Mouse (Mus musculus): Measurements from ENCODE around the gene C1qtnf7.

The C1qtnf7 gene

DNA sequence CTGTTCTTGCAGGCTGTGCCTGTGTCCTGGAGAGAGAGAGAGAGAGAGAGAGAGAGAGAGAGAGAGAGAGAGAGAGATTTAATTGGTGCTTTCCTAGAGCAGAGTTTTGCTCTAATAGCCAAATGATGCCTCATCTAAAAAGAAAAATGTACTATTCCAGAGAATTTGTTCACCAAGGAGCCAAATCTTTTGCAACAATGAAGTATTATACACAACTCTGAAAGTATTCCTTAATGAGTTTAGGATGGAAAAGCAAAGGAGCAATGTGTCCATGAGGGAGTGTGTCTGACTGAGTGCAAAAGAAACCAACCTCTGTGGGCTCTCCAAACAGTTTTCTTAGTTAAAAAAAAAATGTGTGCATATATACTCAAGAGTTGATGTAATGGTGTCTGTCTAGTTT is 24.5 kb downstream of the C1qtnf7 start:
- DNase-seq (ENCODE audit: low spot score in 2 of 2), result no peak

GRCm38 (mm10) chr5:43541492-43541891 is 26.2 kb downstream of the C1qtnf7 start:
- no peak for DNase-seq (ENCODE audit: low spot score in 2 of 2)

DNA sequence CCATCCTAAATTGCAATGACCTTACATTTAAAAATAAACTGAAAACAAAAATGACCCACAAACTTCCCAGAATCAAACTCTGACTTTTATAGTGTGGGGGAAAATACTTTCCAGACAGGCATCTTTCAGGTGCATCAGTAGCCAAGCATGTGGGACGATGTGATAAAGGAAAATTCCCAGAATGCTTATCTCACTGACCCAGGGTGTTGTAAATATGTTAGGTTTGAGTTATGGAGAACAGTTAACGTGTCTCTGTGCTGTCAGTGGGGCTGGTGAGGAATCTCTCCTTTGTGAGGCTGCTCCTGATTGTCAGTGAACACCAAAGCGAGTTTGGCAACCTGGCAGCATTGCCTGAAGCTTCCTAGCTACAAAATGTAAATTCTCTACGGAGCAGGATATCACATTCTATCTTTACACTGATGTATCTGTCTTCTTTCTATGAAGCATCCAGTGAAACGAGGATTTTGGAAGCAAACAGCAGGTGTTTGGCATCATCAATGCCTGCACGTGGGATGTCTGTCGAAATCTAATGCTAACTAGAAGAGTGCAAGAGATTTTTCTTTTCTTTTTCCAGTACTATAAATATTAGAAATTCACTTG is 27.0 kb downstream of the C1qtnf7 start:
- DNase-seq (ENCODE audit: low spot score in 2 of 2), result peak; percentile 30 to 48

- no peak for DNase-seq (ENCODE audit: low spot score in 2 of 2)
Measured at GRCm38 (mm10) chr5:43549951-43550350, 34.6 kb downstream of the C1qtnf7 start.

DNA sequence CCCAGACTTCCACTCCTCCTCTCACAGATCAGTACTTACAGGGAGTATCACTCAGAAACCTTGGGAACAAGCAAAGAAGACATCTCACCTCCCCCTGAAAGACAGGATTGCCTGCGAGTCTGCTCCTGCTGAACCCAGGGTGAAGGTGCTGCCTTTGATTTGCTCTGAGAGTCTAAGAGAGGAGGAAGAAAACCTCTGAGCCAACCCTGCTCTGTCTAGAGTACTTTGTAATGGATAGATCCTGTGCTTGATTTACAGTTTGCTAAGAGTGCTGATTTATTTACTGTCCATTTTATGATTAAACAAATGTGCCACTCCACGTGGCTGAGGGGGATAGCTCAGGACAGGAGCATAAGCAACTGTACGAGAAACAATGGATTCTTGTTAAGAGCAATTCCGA is 35.1 kb downstream of the C1qtnf7 start:
- no peak for DNase-seq (ENCODE audit: low spot score in 2 of 2)

DNA sequence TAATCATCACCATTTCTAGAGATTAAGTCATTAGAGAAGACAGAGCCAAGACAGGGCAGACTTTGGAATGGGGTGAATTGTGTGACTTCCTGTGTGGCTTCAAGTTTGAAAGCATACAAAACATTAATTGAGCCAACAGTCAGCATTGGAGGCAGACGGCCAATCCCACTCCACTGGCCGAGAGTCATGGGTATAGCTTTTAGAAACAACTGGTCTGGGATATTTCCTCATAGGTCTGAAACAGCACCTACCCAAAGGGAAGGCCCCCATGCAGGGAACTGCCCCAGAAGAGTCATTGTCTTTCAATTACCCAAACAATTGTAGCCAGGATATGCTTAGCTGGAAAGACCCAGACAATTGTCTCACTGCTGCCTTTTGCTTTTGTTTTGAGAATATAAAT is 39.5 kb downstream of the C1qtnf7 start:
- no peak for DNase-seq (ENCODE audit: low spot score in 2 of 2)

DNA sequence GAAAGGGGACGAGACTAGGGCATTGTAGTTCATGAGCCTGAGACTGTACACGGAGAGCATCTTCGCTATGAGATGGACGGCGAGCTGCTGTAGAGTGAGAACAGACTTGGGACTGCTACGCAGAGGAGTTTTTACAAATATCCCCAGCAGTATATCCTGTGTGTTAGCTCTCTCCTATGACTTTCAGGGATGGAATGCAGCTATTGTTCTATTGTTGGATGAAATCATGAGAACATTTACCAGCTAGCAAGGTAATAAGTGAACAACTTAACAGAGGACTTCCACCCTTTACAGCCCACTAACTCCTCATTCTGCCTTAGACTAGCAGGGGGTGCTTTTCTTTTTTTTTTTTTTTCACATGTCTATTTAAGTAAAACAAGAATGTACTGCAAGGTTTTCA is 40.1 kb downstream of the C1qtnf7 start:
- no peak for DNase-seq (ENCODE audit: low spot score in 2 of 2)

GRCm38 (mm10) chr5:43557436-43557835 is 42.1 kb downstream of the C1qtnf7 start:
- DNase-seq (ENCODE audit: low spot score in 2 of 2), result no peak

- DNase-seq (ENCODE audit: low spot score in 2 of 2), result no peak
Measured at GRCm38 (mm10) chr5:43561639-43562252, 46.4 kb downstream of the C1qtnf7 start.

DNA sequence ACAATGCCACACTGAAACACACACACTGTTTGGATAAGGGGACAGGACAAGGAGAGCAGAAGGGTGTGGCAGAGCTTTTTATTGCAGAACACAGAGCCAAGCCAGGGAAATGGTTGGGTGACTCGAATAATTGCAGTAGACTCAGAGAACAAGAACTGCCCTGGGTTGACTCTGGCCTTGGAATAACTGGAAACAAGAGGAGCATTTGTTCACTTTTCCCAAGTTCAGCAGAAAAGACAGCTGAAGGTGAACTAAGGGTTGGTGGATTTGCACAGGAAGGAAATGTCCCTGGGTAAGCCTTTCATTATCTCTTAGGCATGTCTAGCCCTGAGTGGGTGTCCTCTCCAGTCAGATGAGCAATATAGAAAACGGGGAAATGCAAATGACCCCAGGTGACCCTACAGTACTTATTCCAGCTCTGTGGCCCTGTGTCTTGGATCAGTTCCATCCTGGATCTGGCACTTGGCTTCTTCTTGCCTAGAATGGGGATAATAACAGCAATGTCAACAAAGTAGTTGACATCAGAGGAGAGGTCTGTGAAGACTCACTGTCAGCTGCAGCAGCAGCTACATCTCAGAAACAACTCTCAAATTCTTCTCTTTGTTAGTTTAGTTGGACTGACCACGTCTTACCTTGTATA is 54.5 kb downstream of the C1qtnf7 start:
- no peak for DNase-seq (ENCODE audit: low spot score in 2 of 2)

DNA sequence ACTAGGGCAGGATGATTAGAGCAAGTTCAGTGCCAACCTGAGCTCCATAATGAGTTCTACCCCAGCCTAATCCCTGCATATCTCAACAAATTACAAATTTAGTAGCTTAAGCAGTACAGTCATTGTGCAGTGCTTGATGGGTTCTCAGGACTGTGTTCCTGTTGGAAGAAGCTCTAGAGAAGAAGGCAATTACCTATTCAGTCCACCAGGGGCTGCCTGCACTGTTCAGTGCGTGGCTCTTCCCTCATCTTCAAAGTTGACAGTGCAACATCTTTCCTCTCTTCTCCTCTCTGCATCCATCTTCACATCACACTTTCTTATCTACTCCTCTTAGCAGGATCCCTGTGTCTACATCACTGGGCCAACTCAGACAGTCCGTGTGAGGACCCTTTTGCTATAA is 67.5 kb downstream of the C1qtnf7 start:
- DNase-seq (ENCODE audit: low spot score in 2 of 2), result no peak

DNA sequence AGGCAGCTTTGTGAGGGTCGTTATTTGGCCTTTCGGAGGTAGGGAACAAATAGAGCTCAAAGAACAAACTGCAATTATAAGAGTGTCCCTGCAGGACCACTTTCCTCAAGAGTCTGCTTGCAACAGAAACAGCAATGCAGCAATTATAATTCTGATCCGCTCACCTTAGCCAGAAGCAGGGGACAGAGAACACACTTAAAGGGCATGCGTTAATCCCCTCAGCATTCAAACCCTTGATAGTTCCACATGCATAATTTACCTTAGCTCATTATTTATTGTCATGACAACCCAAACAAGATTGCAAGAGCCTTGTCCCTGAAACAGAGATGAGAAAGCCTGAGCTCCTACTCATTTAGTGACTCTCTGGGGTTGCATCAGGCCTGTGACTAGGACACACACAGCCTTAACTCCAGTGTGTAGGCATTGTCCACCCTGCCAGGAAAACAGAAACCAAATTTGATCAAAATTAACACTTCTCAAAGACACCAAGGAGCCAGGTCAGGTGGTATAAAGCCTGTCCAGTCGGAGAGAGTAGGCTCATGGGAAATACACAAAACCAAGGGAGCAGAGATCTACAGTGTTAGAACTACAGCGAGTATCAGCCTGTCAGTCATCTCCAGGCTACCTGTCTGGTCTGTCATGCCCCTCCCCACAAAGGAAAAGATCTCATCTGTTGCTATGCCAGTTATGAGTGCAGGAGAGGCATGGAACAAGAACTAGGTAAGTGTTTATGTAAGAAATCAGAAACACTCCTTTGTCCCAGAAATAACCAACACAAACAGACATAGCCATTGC is 68.2 kb downstream of the C1qtnf7 start:
- no peak for DNase-seq (ENCODE audit: low spot score in 2 of 2)

DNA sequence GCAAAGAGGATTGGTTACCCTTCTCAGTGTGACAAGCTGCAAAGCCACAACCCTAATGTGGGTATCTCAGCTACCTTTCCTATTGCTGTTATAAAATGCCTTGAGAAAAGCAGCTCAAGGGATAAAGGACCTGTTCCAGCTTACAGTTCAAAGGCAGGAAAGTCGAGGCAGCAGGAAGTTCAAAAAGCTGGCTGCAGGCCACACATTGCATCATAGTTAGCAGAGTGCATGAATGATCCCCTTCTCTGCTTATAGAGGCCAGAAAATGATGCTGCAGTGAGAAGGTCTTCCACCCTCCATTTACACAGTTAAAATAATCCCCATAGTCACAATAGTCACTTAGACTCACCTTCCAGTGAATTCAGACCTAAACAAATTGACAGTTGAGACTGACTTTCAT is 69.1 kb downstream of the C1qtnf7 start:
- DNase-seq (ENCODE audit: low spot score in 2 of 2), result no peak

- DNase-seq (ENCODE audit: low spot score in 2 of 2), result no peak
Measured at GRCm38 (mm10) chr5:43585406-43586245, 70.3 kb downstream of the C1qtnf7 start.

- no peak for DNase-seq (ENCODE audit: low spot score in 2 of 2)
Measured at GRCm38 (mm10) chr5:43588791-43589439, 73.6 kb downstream of the C1qtnf7 start.

DNA sequence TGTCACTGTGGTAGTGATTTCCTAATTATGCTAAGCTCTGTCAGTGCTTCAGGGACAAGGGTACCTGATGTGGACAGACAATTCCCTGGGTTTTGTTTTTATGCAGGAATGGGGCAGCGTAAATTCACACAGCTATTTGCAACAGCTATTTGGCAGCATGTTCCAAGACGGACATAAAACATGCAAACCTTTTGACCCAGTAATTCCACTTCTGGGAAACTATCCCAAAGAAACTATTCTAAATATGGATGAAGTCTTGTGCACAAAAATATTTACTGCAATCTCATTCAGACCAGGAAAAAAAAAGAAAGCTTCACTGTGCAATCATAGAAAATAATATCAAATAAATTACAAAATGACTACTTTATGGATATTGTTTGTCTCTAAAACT is 74.1 kb downstream of the C1qtnf7 start:
- no peak for DNase-seq (ENCODE audit: low spot score in 2 of 2)

- DNase-seq (ENCODE audit: low spot score in 2 of 2), result no peak
Measured at GRCm38 (mm10) chr5:43590311-43590731, 75.0 kb downstream of the C1qtnf7 start.

DNA sequence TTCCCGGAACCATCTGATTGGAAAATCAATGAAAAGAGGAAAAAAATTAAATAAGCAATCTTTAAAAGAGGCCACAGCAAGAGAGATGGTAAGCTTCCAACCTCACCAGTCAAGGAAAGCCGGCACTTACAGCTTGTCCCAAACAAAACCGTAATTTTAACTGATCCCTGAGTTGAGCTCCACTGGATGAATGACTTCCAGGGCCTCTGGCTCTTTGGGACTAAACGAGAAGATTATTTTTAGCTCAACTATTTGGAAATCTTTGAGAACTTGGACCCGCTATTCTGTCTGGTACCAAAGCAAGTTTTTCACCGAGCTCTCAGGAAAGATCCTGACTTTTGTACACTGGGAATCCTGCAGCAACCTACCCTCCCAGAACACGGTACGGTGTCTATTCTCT is 86.3 kb downstream of the C1qtnf7 start:
- DNase-seq (ENCODE audit: low spot score in 2 of 2), result no peak

GRCm38 (mm10) chr5:43602518-43602917 is 87.2 kb downstream of the C1qtnf7 start:
- no peak for DNase-seq (ENCODE audit: low spot score in 2 of 2)

GRCm38 (mm10) chr5:43603559-43603958 is 88.2 kb downstream of the C1qtnf7 start:
- no peak for DNase-seq (ENCODE audit: low spot score in 2 of 2)

GRCm38 (mm10) chr5:43608073-43608472 is 92.7 kb downstream of the C1qtnf7 start:
- DNase-seq (ENCODE audit: low spot score in 2 of 2), result no peak
